Mouse (Mus musculus): ENCODE results near the gene Pcdh15. TPM values are rescaled to one million over a fixed set of nuclear protein-coding genes. Genes with fewer than 3 reads are reported as not detected.
A peak's percentile ranks its signal among the peaks of the same experiment; 100 is the strongest.

Gene Pcdh15
- polyA plus RNA-seq, 1 experiment from 2014 or later, result not detected

GRCm38 (mm10) chr10:73514846-73515245 is 415.7 kb downstream of the Pcdh15 start:
- no peak for TF ChIP-seq CTCF (IDR thresholded peaks at IDR 0.05; ENCODE audit: low read depth)
- H3K9me3 ChIP-seq (ENCODE audit: low read depth, low read length), result no peaks in the 10 kb centered on the region
- WGBS, result 42% methylated on average over 3 of the region's 3 CpGs
- H3K4me3 ChIP-seq (ENCODE audit: low read depth, low read length), result no peak overlapping the region
- no peak overlapping the region for H3K4me2 ChIP-seq
- H3K4me1 ChIP-seq (ENCODE audit: insufficient read depth), result no peaks in the 10 kb centered on the region
- ATAC-seq (ENCODE audit: insufficient read depth), result no peak
- no peak overlapping the region for H3K9ac ChIP-seq
- no peak overlapping the region for H3K27ac ChIP-seq (ENCODE audit: low read depth)
- peak; percentile 81 for DNase-seq
- no peaks in the 10 kb centered on the region for H3K27me3 ChIP-seq (ENCODE audit: insufficient read depth, low read length)
- no peaks in the 10 kb centered on the region for H3K36me3 ChIP-seq (ENCODE audit: insufficient read depth)

GRCm38 (mm10) chr10:73515742-73516141 is 416.6 kb downstream of the Pcdh15 start:
- Histone ChIP-seq H3K4me2 (no peak overlapping the region), H3K4me3 (ENCODE audit: low read depth, low read length) (no peak overlapping the region), H3K9me3 (ENCODE audit: low read depth, low read length) (no peaks in the 10 kb centered on the region), H3K27ac (ENCODE audit: low read depth) (no peak overlapping the region), H3K9ac (no peak overlapping the region), H3K36me3 (ENCODE audit: insufficient read depth) (no peaks in the 10 kb centered on the region), H3K4me1 (ENCODE audit: insufficient read depth) (no peaks in the 10 kb centered on the region), H3K27me3 (ENCODE audit: insufficient read depth, low read length) (no peaks in the 10 kb centered on the region)
- TF ChIP-seq CTCF (IDR thresholded peaks at IDR 0.05; ENCODE audit: low read depth), result no peak
- 70% methylated on average over 2 of the region's 2 CpGs for WGBS
- no peak for DNase-seq
- no peak for ATAC-seq (ENCODE audit: insufficient read depth)

GRCm38 (mm10) chr10:73519438-73519837 is 420.3 kb downstream of the Pcdh15 start:
- no peak overlapping the region for H3K27ac ChIP-seq (ENCODE audit: low read depth)
- 65% methylated on average over 3 of the region's 3 CpGs for WGBS
- DNase-seq (no peak), ATAC-seq (ENCODE audit: insufficient read depth) (no peak)
- H3K9ac ChIP-seq, result no peak overlapping the region
- no peak overlapping the region for H3K4me3 ChIP-seq (ENCODE audit: low read depth, low read length)
- H3K27me3 ChIP-seq (ENCODE audit: insufficient read depth, low read length), result no peaks in the 10 kb centered on the region
- H3K4me1 ChIP-seq (ENCODE audit: insufficient read depth), result no peaks in the 10 kb centered on the region
- TF ChIP-seq CTCF (IDR thresholded peaks at IDR 0.05; ENCODE audit: low read depth), result no peak
- H3K36me3 ChIP-seq (ENCODE audit: insufficient read depth), result no peaks in the 10 kb centered on the region
- H3K4me2 ChIP-seq, result no peak overlapping the region
- H3K9me3 ChIP-seq (ENCODE audit: low read depth, low read length), result no peaks in the 10 kb centered on the region

GRCm38 (mm10) chr10:73552831-73553230 is 453.7 kb downstream of the Pcdh15 start:
- no peak for TF ChIP-seq CTCF (IDR thresholded peaks at IDR 0.05; ENCODE audit: low read depth)
- Histone ChIP-seq H3K27ac (ENCODE audit: low read depth) (no peak overlapping the region), H3K4me3 (ENCODE audit: low read depth, low read length) (no peak overlapping the region), H3K9me3 (ENCODE audit: low read depth, low read length) (no peaks in the 10 kb centered on the region), H3K27me3 (ENCODE audit: insufficient read depth, low read length) (no peaks in the 10 kb centered on the region), H3K4me2 (no peak overlapping the region), H3K4me1 (ENCODE audit: insufficient read depth) (no peaks in the 10 kb centered on the region), H3K36me3 (ENCODE audit: insufficient read depth) (no peaks in the 10 kb centered on the region), H3K9ac (no peak overlapping the region)
- WGBS, result 91% methylated on average over 10 of the region's 10 CpGs
- DNase-seq (peak; percentile 32), ATAC-seq (ENCODE audit: insufficient read depth) (no peak)

GRCm38 (mm10) chr10:73564216-73564615 is 465.1 kb downstream of the Pcdh15 start:
- Histone ChIP-seq H3K4me1 (ENCODE audit: insufficient read depth) (no peaks in the 10 kb centered on the region), H3K27me3 (ENCODE audit: insufficient read depth, low read length) (no peaks in the 10 kb centered on the region), H3K27ac (ENCODE audit: low read depth) (no peak overlapping the region), H3K9ac (no peak overlapping the region), H3K9me3 (ENCODE audit: low read depth, low read length) (no peaks in the 10 kb centered on the region), H3K4me3 (ENCODE audit: low read depth, low read length) (no peak overlapping the region), H3K4me2 (no peak overlapping the region), H3K36me3 (ENCODE audit: insufficient read depth) (no peaks in the 10 kb centered on the region)
- ATAC-seq (ENCODE audit: insufficient read depth) (no peak), DNase-seq (peak; percentile 30)
- WGBS, result 65% methylated on average over 7 of the region's 7 CpGs
- peak; percentile 56 for TF ChIP-seq CTCF (IDR thresholded peaks at IDR 0.05; ENCODE audit: low read depth)

- ATAC-seq (ENCODE audit: insufficient read depth), result no peak
- Histone ChIP-seq H3K4me1 (ENCODE audit: insufficient read depth) (no peaks in the 10 kb centered on the region), H3K9ac (no peak overlapping the region), H3K27ac (ENCODE audit: low read depth) (no peak overlapping the region), H3K27me3 (ENCODE audit: insufficient read depth, low read length) (no peaks in the 10 kb centered on the region), H3K9me3 (ENCODE audit: low read depth, low read length) (no peaks in the 10 kb centered on the region), H3K4me2 (no peak overlapping the region), H3K4me3 (ENCODE audit: low read depth, low read length) (no peak overlapping the region), H3K36me3 (ENCODE audit: insufficient read depth) (no peaks in the 10 kb centered on the region)
- no peak for TF ChIP-seq CTCF (IDR thresholded peaks at IDR 0.05; ENCODE audit: low read depth)
- no peak for DNase-seq
- 75% methylated on average over 5 of the region's 5 CpGs for WGBS
Measured at GRCm38 (mm10) chr10:73574711-73575297, 475.7 kb downstream of the Pcdh15 start.

GRCm38 (mm10) chr10:73667501-73667900 is 568.4 kb downstream of the Pcdh15 start:
- WGBS, result 91% methylated on average over 1 of the region's 1 CpGs
- no peaks in the 10 kb centered on the region for H3K36me3 ChIP-seq (ENCODE audit: insufficient read depth)
- H3K4me3 ChIP-seq (ENCODE audit: low read depth, low read length), result no peak overlapping the region
- no peak overlapping the region for H3K4me2 ChIP-seq
- ATAC-seq (ENCODE audit: insufficient read depth) (no peak), DNase-seq (no peak)
- no peak overlapping the region for H3K9ac ChIP-seq
- H3K27ac ChIP-seq (ENCODE audit: low read depth), result no peak overlapping the region
- H3K27me3 ChIP-seq (ENCODE audit: insufficient read depth, low read length), result no peaks in the 10 kb centered on the region
- no peak for TF ChIP-seq CTCF (IDR thresholded peaks at IDR 0.05; ENCODE audit: low read depth)
- H3K4me1 ChIP-seq (ENCODE audit: insufficient read depth), result no peaks in the 10 kb centered on the region
- H3K9me3 ChIP-seq (ENCODE audit: low read depth, low read length), result no peaks in the 10 kb centered on the region
